Mouse (Mus musculus): ENCODE measurements around the gene Fam189a1. TPM values are rescaled to one million over a fixed set of nuclear protein-coding genes. Genes with fewer than 3 reads are reported as not detected.

Fam189a1 gene
- polyA plus RNA-seq, 1 experiment from 2014 or later = 0.74 TPM

DNA sequence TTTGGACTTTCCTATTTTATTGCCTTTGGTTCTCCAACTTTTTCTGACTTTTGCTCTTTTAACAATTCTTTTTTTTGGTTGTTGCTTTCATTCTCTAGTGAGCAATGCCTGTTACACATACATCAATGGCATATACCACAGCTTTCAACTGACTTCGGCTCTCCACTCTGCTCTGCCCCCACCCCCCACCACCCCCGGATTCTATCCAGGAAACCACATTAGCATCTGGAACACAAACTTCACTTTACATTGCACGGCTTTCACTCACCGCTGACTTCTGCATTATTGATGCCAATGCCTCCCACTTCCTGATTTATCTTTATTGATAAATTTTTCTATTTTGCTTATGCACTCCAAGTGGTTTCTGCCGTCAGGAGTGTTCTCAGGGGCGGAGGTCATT, 146.1 kb downstream of the Fam189a1 start:
- Histone ChIP-seq H3K27ac (no peak overlapping the region), H3K4me3 (replicated peaks; ENCODE audit: low read depth, low read length) (no peak overlapping the region), H3K9me3 (replicated peaks; ENCODE audit: low read length) (no peaks in the 10 kb centered on the region), H3K27me3 (ENCODE audit: insufficient read depth, low read length) (no peaks in the 10 kb centered on the region), H3K9ac (ENCODE audit: low read depth, low read length) (no peak overlapping the region), H3K36me3 (ENCODE audit: insufficient read depth, low read length) (no peaks in the 10 kb centered on the region), H3K4me1 (replicated peaks; ENCODE audit: insufficient read depth, low read length) (no peaks in the 10 kb centered on the region), H3K4me2 (ENCODE audit: low read length) (no peak overlapping the region)
- WGBS = 60% methylated on average over 6 of the region's 6 CpGs
- ATAC-seq (replicated peaks; ENCODE audit: low FRiP score, low read depth) = no peak
- DNase-seq (ENCODE audit: low spot score) = no peak
- TF ChIP-seq CTCF (IDR thresholded peaks at IDR 0.05; ENCODE audit: low read depth) = no peak

GRCm38 (mm10) chr7:65005731-65006130, 150.6 kb downstream of the Fam189a1 start:
- no peaks in the 10 kb centered on the region for H3K4me1 ChIP-seq (replicated peaks; ENCODE audit: insufficient read depth, low read length)
- ATAC-seq (replicated peaks; ENCODE audit: low FRiP score, low read depth) (no peak), DNase-seq (ENCODE audit: low spot score) (no peak)
- no peaks in the 10 kb centered on the region for H3K36me3 ChIP-seq (ENCODE audit: insufficient read depth, low read length)
- H3K9ac ChIP-seq (ENCODE audit: low read depth, low read length) = no peak overlapping the region
- no peak overlapping the region for H3K27ac ChIP-seq
- no peak for TF ChIP-seq CTCF (IDR thresholded peaks at IDR 0.05; ENCODE audit: low read depth)
- no peak overlapping the region for H3K4me3 ChIP-seq (replicated peaks; ENCODE audit: low read depth, low read length)
- H3K9me3 ChIP-seq (replicated peaks; ENCODE audit: low read length) = no peaks in the 10 kb centered on the region
- no peaks in the 10 kb centered on the region for H3K27me3 ChIP-seq (ENCODE audit: insufficient read depth, low read length)
- no peak overlapping the region for H3K4me2 ChIP-seq (ENCODE audit: low read length)
- WGBS = 47% methylated on average over 2 of the region's 2 CpGs

DNA sequence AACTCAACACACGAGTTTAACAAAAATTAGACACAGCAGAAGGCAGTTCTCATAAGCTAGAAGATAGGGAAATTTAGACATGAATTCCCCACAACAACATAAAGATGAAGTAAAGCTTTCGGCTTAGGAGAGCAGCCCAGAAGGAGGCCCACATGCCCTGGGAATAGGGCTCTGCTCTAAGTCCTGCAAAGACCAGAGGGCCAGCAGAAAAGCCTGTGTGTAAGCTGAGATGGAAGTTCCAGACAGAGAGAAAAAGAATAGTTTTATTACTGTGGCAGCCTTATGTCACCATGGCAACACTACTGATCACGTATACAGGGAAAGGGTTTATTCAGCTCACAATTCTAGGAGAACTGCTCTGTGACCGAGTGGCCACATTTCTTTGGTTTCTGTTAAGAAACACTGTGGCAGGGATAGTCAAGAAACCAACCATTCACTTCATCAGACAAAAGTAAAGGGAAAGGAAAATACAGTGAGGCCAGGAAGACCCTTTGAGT, 156.6 kb downstream of the Fam189a1 start:
- ATAC-seq (replicated peaks; ENCODE audit: low FRiP score, low read depth) (no peak), DNase-seq (ENCODE audit: low spot score) (no peak)
- no peak for TF ChIP-seq CTCF (IDR thresholded peaks at IDR 0.05; ENCODE audit: low read depth)
- H3K9me3 ChIP-seq (replicated peaks; ENCODE audit: low read length) = no peaks in the 10 kb centered on the region
- no peaks in the 10 kb centered on the region for H3K27me3 ChIP-seq (ENCODE audit: insufficient read depth, low read length)
- no peak overlapping the region for H3K4me2 ChIP-seq (ENCODE audit: low read length)
- no peaks in the 10 kb centered on the region for H3K4me1 ChIP-seq (replicated peaks; ENCODE audit: insufficient read depth, low read length)
- 55% methylated on average over 4 of the region's 4 CpGs for WGBS
- no peaks in the 10 kb centered on the region for H3K36me3 ChIP-seq (ENCODE audit: insufficient read depth, low read length)
- H3K27ac ChIP-seq = no peak overlapping the region
- H3K4me3 ChIP-seq (replicated peaks; ENCODE audit: low read depth, low read length) = no peak overlapping the region
- H3K9ac ChIP-seq (ENCODE audit: low read depth, low read length) = no peak overlapping the region

GRCm38 (mm10) chr7:64997743-64998142, 158.6 kb downstream of the Fam189a1 start:
- H3K9me3 ChIP-seq (replicated peaks; ENCODE audit: low read length) = no peaks in the 10 kb centered on the region
- WGBS = 69% methylated on average over 5 of the region's 5 CpGs
- no peaks in the 10 kb centered on the region for H3K27me3 ChIP-seq (ENCODE audit: insufficient read depth, low read length)
- H3K27ac ChIP-seq = no peak overlapping the region
- DNase-seq (ENCODE audit: low spot score) (no peak), ATAC-seq (replicated peaks; ENCODE audit: low FRiP score, low read depth) (no peak)
- H3K4me1 ChIP-seq (replicated peaks; ENCODE audit: insufficient read depth, low read length) = no peaks in the 10 kb centered on the region
- H3K9ac ChIP-seq (ENCODE audit: low read depth, low read length) = no peak overlapping the region
- no peaks in the 10 kb centered on the region for H3K36me3 ChIP-seq (ENCODE audit: insufficient read depth, low read length)
- no peak overlapping the region for H3K4me3 ChIP-seq (replicated peaks; ENCODE audit: low read depth, low read length)
- H3K4me2 ChIP-seq (ENCODE audit: low read length) = no peak overlapping the region
- no peak for TF ChIP-seq CTCF (IDR thresholded peaks at IDR 0.05; ENCODE audit: low read depth)

DNA sequence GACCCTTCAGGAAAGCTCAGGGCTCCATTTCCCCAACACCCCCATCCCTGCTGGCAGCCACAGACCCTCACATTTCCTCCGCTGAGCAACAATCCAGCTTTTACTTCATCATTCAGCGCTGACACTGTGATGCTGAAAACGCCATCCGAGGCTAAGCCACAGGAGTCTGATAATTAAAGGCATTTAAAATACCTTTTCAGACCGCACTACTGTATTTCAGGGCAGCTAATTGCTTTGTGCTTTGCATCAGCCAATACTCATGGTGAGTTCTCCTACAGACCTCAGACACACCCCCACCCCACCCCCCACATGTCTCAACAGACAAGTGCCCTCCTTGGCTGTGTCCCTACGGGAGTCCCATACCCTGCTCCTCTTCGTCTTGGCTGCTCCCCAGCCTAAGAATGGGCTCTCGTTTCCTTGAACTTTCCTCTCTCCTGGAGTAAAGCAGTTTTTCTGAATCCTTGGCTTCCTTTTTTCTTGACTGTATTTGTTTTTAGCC, 160.4 kb downstream of the Fam189a1 start:
- Histone ChIP-seq H3K9ac (ENCODE audit: low read depth, low read length) (no peak overlapping the region), H3K4me3 (replicated peaks; ENCODE audit: low read depth, low read length) (no peak overlapping the region), H3K4me2 (ENCODE audit: low read length) (no peak overlapping the region), H3K27me3 (ENCODE audit: insufficient read depth, low read length) (no peaks in the 10 kb centered on the region), H3K9me3 (replicated peaks; ENCODE audit: low read length) (no peaks in the 10 kb centered on the region), H3K4me1 (replicated peaks; ENCODE audit: insufficient read depth, low read length) (no peaks in the 10 kb centered on the region), H3K36me3 (ENCODE audit: insufficient read depth, low read length) (no peaks in the 10 kb centered on the region), H3K27ac (no peak overlapping the region)
- ATAC-seq (replicated peaks; ENCODE audit: low FRiP score, low read depth) (no peak), DNase-seq (ENCODE audit: low spot score) (no peak)
- TF ChIP-seq CTCF (IDR thresholded peaks at IDR 0.05; ENCODE audit: low read depth) = no peak
- 49% methylated on average over 8 of the region's 8 CpGs for whole genome bisulfite sequencing

GRCm38 (mm10) chr7:64989406-64989805, 167.0 kb downstream of the Fam189a1 start:
- no peak overlapping the region for H3K27ac ChIP-seq
- H3K4me2 ChIP-seq (ENCODE audit: low read length) = no peak overlapping the region
- no peaks in the 10 kb centered on the region for H3K27me3 ChIP-seq (ENCODE audit: insufficient read depth, low read length)
- H3K9ac ChIP-seq (ENCODE audit: low read depth, low read length) = no peak overlapping the region
- H3K4me1 ChIP-seq (replicated peaks; ENCODE audit: insufficient read depth, low read length) = no peaks in the 10 kb centered on the region
- no peaks in the 10 kb centered on the region for H3K9me3 ChIP-seq (replicated peaks; ENCODE audit: low read length)
- TF ChIP-seq CTCF (IDR thresholded peaks at IDR 0.05; ENCODE audit: low read depth) = no peak
- DNase-seq (ENCODE audit: low spot score) (peak; percentile 32), ATAC-seq (replicated peaks; ENCODE audit: low FRiP score, low read depth) (no peak)
- H3K4me3 ChIP-seq (replicated peaks; ENCODE audit: low read depth, low read length) = no peak overlapping the region
- 34% methylated on average over 4 of the region's 4 CpGs for whole genome bisulfite sequencing
- no peaks in the 10 kb centered on the region for H3K36me3 ChIP-seq (ENCODE audit: insufficient read depth, low read length)

- no peaks in the 10 kb centered on the region for H3K4me1 ChIP-seq (replicated peaks; ENCODE audit: insufficient read depth, low read length)
- no peak overlapping the region for H3K27ac ChIP-seq
- H3K4me2 ChIP-seq (ENCODE audit: low read length) = no peak overlapping the region
- no peak for TF ChIP-seq CTCF (IDR thresholded peaks at IDR 0.05; ENCODE audit: low read depth)
- H3K27me3 ChIP-seq (ENCODE audit: insufficient read depth, low read length) = no peaks in the 10 kb centered on the region
- 72% methylated on average over 2 of the region's 2 CpGs for WGBS
- H3K36me3 ChIP-seq (ENCODE audit: insufficient read depth, low read length) = no peaks in the 10 kb centered on the region
- DNase-seq (ENCODE audit: low spot score) (no peak), ATAC-seq (replicated peaks; ENCODE audit: low FRiP score, low read depth) (no peak)
- H3K9ac ChIP-seq (ENCODE audit: low read depth, low read length) = no peak overlapping the region
- no peak overlapping the region for H3K4me3 ChIP-seq (replicated peaks; ENCODE audit: low read depth, low read length)
- H3K9me3 ChIP-seq (replicated peaks; ENCODE audit: low read length) = no peaks in the 10 kb centered on the region
Observed at GRCm38 (mm10) chr7:64988015-64988414, 168.4 kb downstream of the Fam189a1 start.

All from kidney, postnatal 0 days (tissue).